ENCODE assay signal across 8 mouse cellular contexts in the genomic region with DNA sequence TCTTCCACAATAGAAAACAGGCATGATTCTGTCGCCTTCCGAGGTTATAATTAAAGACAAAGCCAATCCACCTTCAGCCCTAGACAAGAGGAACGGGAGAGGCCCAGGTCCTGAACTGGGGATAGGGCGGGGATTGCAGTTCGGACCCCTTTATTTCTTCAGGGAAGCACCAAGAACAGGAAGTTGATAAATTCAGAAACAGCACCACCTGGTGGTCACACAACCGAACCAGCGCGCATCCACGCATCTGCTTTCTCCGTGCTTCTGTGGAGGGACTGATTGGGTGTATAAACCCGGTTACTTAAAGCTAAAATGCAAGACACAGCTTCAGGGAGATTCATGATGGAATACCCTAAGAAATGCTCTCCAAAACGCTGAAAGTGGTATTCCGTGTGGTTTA.
DNase-seq lines count a peak whose midpoint lies in the region; ATAC-seq lines count a peak whose summit lies in the region.

No protein-coding gene starts in this region.

- H3K4me2 ChIP-seq in hindbrain, embryonic 15.5 days = no peak overlapping the region
- 0 out of 2 replicates have a peak overlapping the region, but pooled peaks have one; percentile 11 for H3K4me2 ChIP-seq in midbrain, embryonic 14.5 days (ENCODE audit: low read length)

- H3K27me3 ChIP-seq in hindbrain, embryonic 15.5 days = no peaks in the 10 kb centered on the region
- peaks cover 3% of the 10 kb centered on the region; the same call in 1 of the 2 replicates for H3K27me3 ChIP-seq in midbrain, embryonic 14.5 days (ENCODE audit: control insufficient read depth, insufficient read depth, low read length)

- H3K4me3 ChIP-seq in hindbrain, embryonic 15.5 days = no peak overlapping the region
- H3K4me3 ChIP-seq in midbrain, embryonic 14.5 days (replicated peaks; ENCODE audit: low read depth, low read length) = no peak overlapping the region

- H3K4me1 ChIP-seq in hindbrain, embryonic 15.5 days (replicated peaks) = peaks cover 4% of the 10 kb centered on the region; the same call in 1 of the 2 replicates
- H3K4me1 ChIP-seq in midbrain, embryonic 14.5 days (ENCODE audit: control insufficient read depth, insufficient read depth, low read length) = no peaks in the 10 kb centered on the region; the same call in 1 of the 2 replicates

- no peaks in the 10 kb centered on the region for H3K9me3 ChIP-seq in hindbrain, embryonic 15.5 days
- H3K9me3 ChIP-seq in midbrain, embryonic 14.5 days (ENCODE audit: control insufficient read depth, low read length) = no peaks in the 10 kb centered on the region

- no peaks in the 10 kb centered on the region for H3K36me3 ChIP-seq in hindbrain, embryonic 15.5 days
- H3K36me3 ChIP-seq in midbrain, embryonic 14.5 days (ENCODE audit: control insufficient read depth, insufficient read depth, low read length) = no peaks in the 10 kb centered on the region

- no peak overlapping the region for H3K27ac ChIP-seq in hindbrain, embryonic 15.5 days (replicated peaks)
- no peak overlapping the region for H3K27ac ChIP-seq in midbrain, embryonic 14.5 days (replicated peaks; ENCODE audit: low read depth, low read length)

- H3K9ac ChIP-seq in hindbrain, embryonic 15.5 days = no peak overlapping the region
- no peak overlapping the region for H3K9ac ChIP-seq in midbrain, embryonic 14.5 days (replicated peaks; ENCODE audit: low read length)

- WGBS in hindbrain, embryonic 15.5 days = 6% methylated on average over 13 of the region's 13 CpGs
- 3% methylated on average over 13 of the region's 13 CpGs for WGBS in midbrain, embryonic 14.5 days

- peak; percentile 19; the same call in 1 of the 2 replicates for ATAC-seq in hindbrain, embryonic 15.5 days (ENCODE audit: low FRiP score, low read depth)
- peak; percentile 43; the same call in 1 of the 2 replicates for ATAC-seq in midbrain, embryonic 14.5 days (ENCODE audit: low FRiP score, low TSS enrichment)

- intact Hi-C loops in left cerebral cortex, postnatal 25 days (cut with DNase I) = loop anchor here (2.0 to 10.0 kb wide), 4 partner anchors 176 to 1238 kb away; a partner anchor contains a TSS

- DNase-seq in gastrocnemius, adult 18-20 months (ENCODE audit: low spot score) = peak; percentile 56
- no peak for DNase-seq in gastrocnemius, postnatal 25 days
- DNase-seq in cerebellum, postnatal 10 days = peak; percentile 91 to 94
- peak; percentile 87 to 93 for DNase-seq in frontal cortex, postnatal 36 days (ENCODE audit: low spot score in 2 of 2)
- peak; percentile 87 to 91 for DNase-seq in left cerebral cortex, postnatal 25 days (ENCODE audit: low spot score in 2 of 2)
- peak; percentile 94 for DNase-seq in midbrain, embryonic 14.5 days
- peak; percentile 19 to 42 for DNase-seq in spleen, postnatal 36 days (ENCODE audit: low spot score in 2 of 2)
